Mouse (Mus musculus): ENCODE data around the gene Opa1.

- TF ChIP-seq POLR2A (IDR thresholded peaks at IDR 0.05; ENCODE audit: borderline replicate concordance, extremely low read depth, insufficient read depth, insufficient read length, poor library complexity, severe bottlenecking) = no peak
- no peak for TF ChIP-seq CTCF (IDR thresholded peaks at IDR 0.05; ENCODE audit: borderline replicate concordance, extremely low read depth, insufficient read depth, insufficient read length)
Measured at GRCm38 (mm10) chr16:29559667-29560066, 19.5 kb upstream of the Opa1 start.

Data from brain, embryonic 14.5 days (tissue).